Mouse (Mus musculus) megakaryocyte, embryonic 14.5 days (primary cell): ENCODE measurements around the gene Pou4f2.

ENCODE experiments used
- FLI1 ChIP-seq: IDR thresholded peaks from 2 replicates; pipeline ENCODE4 v1.6.1; 2012; ENCODE audit warnings: low read length, inconsistent platforms, mixed read lengths
- GATA1 ChIP-seq: IDR thresholded peaks from 3 replicates; pipeline ENCODE4 v1.6.1; 2012; ENCODE audit warnings: mixed read lengths, low read length, inconsistent platforms, borderline replicate concordance

DNA sequence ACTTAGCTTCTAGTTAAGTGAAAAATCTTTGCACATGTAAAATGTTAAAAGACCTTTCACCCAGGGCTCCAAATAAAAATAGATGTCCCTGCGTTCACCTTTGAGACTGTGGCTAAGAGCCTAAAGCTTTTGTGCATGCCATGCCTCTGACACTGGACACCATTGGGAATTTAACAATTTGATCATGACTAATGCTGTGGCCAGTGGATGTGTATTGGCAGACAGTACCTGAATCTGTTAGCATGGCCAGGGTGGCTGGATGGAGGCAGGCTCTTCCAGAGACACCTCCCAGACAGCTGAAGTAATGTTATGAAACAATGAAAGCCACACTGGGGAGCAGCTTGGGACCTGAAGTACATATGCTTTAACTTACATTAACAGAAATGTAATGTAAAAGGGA is 6.3 kb upstream of the Pou4f2 start:
- TF ChIP-seq FLI1 (no peak), GATA1 (no peak)
